Mouse (Mus musculus): Measurements from ENCODE around the gene Slc12a3.

DNA sequence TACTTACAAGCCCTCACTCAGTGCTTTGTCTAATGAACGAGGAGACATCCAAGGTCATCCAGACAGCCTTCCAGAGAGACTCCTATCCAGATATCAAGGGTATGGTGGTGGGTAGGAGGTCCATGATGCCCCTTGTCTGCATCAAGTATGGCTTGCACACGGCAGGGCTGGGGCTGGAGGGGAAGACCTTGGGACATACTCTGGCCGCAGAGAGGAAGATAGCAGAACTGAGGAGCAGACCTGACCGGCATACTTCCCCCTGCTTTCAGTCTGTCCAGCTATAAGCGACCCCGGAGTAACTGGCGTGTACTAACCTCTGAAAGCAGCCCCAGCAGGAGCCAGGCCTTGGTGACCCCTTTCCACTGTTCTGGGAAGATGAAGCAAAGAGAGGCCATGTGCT lies 80.5 kb downstream of the Slc12a3 start:
- TF ChIP-seq CTCF (conservative IDR thresholded peaks at IDR 0.05; ENCODE audit: insufficient read depth, insufficient read length, low read depth, low read length) (no peak), POLR2A (IDR thresholded peaks at IDR 0.05; ENCODE audit: low read depth, low read length) (no peak)

Data from kidney, adult 2 months (tissue).